Mouse (Mus musculus) kidney, embryonic 14.5 days (tissue): ENCODE data around the gene Gm4756. TPM values are rescaled to one million over a fixed set of nuclear protein-coding genes. Genes with fewer than 3 reads are reported as not detected.
"Not testable (repeated sequence)": the region's sequence is repeated elsewhere in the genome, so short reads cannot be mapped to it uniquely, and the experiment has no call there.

Experiments
- ATAC-seq: fragments of 200-750 bp; cut with Nextera tagmentation; 2 replicates; pipeline ENCODE4 v1.8.0; 2017; ENCODE audit warnings: moderate number of reproducible peaks, mild to moderate bottlenecking, moderate TSS enrichment, moderate library complexity; ENCODE audit not compliant: low FRiP score, low TSS enrichment
- H3K27ac ChIP-seq: fragments of 300-500 bp; sonication (generic); 2 replicates; pipeline ENCODE4 v1.5.1; 2014; ENCODE audit warnings: low read depth, mild to moderate bottlenecking, low read length, moderate library complexity, mixed read lengths
- H3K27me3 ChIP-seq: fragments of 300-500 bp; sonication (generic); 2 replicates; pipeline ENCODE4 v1.6.1; 2014; ENCODE audit warnings: mild to moderate bottlenecking, low read length; ENCODE audit not compliant: control insufficient read depth, insufficient read depth
- H3K36me3 ChIP-seq: fragments of 300-500 bp; sonication (generic); 2 replicates; pipeline ENCODE4 v1.6.1; 2014; ENCODE audit warnings: low read length, mixed read lengths; ENCODE audit not compliant: control insufficient read depth, insufficient read depth
- H3K4me1 ChIP-seq: fragments of 300-500 bp; sonication (generic); 2 replicates; pipeline ENCODE4 v1.6.1; 2014; ENCODE audit warnings: low read length, mixed read lengths; ENCODE audit not compliant: control insufficient read depth, insufficient read depth
- H3K4me2 ChIP-seq: fragments of 300-500 bp; sonication (generic); replicated peaks from 2 replicates; pipeline ENCODE4 v1.6.1; 2014; ENCODE audit warnings: low read depth, mild to moderate bottlenecking, low read length
- H3K4me3 ChIP-seq: fragments of 300-500 bp; sonication (generic); 2 replicates; pipeline ENCODE4 v1.5.1; 2014; ENCODE audit warnings: mild to moderate bottlenecking, low read length
- H3K9ac ChIP-seq: fragments of 300-500 bp; sonication (generic); 2 replicates; pipeline ENCODE4 v1.6.1; 2014; ENCODE audit warnings: low read depth, mild to moderate bottlenecking, low read length, moderate library complexity
- H3K9me3 ChIP-seq: fragments of 300-500 bp; sonication (generic); 2 replicates; pipeline ENCODE4 v1.6.1; 2016; ENCODE audit warnings: low read length; ENCODE audit not compliant: control insufficient read depth
- WGBS: fragments of 180-500 bp; shearing (Covaris S2); extraction: QIAGEN DNeasy Blood & Tissue Kit; methylation state at CpG from one replicate; pipeline ENCODE4 v1.1.7; 2014; 5-methylcytosine and 5-hydroxymethylcytosine counted together
- polyA plus RNA-seq: library from polyadenylated mRNA; unstranded; fragments of >200 nt; fragmentation: Nextera tagmentation; extraction: Ambion mirVana; gene quantifications from 2 replicates; pipeline ENCODE4 v1.2.1, GENCODE M21; 2014

The Gm4756 gene
- polyA plus RNA-seq, result not detected in 2 replicates

DNA sequence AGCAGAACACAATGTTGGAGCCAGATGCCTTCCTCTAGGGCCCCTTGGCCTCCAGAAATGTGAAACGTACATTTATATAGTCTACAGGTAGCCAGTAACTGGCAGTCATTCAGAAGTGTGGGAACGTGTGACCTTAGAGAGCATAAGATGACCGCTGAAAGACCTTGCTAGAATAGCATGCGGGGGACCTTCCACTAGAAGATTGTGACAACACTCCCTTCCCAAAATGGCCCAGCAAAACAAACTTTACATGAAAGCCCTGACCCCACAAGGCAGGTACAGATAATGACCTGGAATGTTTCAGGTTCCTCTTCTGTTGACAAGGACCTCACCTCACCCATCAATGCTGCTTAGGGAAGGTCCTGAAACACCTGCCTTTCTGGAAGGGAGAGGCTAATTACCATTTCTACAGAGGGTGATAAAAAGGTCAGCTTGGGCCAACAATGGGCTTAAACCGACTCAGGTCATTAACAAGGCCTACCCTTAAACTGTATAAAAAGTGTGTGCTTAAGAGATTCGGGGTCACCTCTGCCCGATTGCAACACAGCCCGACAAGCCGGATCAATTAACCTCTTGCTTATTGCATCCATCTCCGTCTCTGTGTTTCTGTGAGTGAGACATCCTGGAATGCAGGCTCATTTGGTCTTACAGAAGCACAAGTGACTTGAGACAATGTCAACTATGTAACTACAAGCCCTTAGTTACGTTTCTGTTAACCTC, at the start of gene Gm4756:
TSS of gene Gm4756 (minus strand) at position 51 of the 720 bp plus-strand sequence.
- H3K4me2 ChIP-seq, result no peak within 1 kb of the TSS
- no peaks in the 10 kb centered on the region for H3K27me3 ChIP-seq
- no peak for ATAC-seq
- no peaks in the 10 kb centered on the region for H3K36me3 ChIP-seq
- no peaks in the 10 kb centered on the region for H3K9me3 ChIP-seq
- H3K4me1 ChIP-seq, result no peaks in the 10 kb centered on the region
- H3K4me3 ChIP-seq, result no peak within 1 kb of the TSS
- no peak within 1 kb of the TSS for H3K27ac ChIP-seq
- WGBS, result 81% methylated on average over 11 of the region's 11 CpGs
- no peak within 1 kb of the TSS for H3K9ac ChIP-seq

DNA sequence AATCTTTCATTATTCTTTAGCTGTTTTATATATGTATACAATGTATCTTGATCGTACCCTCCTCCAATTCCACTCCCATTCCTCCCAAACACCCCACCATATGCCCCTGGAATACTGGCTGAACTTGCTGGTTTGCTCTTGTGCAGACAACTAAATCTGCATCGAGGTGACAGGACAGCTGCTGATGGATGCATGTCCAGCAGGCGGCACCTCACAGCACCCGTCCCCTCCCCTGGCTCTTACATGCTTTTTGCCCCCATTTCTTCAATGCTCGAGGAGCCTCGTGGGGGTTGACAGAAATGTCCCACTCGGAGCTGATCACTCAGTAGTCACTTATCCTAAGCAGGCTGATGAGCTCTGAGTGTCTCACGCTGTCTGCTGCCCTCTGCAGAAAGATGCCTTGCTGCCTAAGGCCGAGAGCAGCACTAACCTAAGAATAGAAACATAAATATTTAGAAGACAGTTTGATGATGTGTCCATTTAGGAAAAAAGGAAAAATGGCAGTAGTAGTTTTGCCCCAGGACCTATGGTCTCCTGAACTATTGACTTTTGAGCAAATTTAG, 45.5 kb upstream of the Gm4756 start:
- Histone ChIP-seq H3K9me3 (no peaks in the 10 kb centered on the region), H3K9ac (no peak overlapping the region), H3K4me1 (no peaks in the 10 kb centered on the region), H3K36me3 (no peaks in the 10 kb centered on the region), H3K27me3 (no peaks in the 10 kb centered on the region), H3K4me2 (no peak overlapping the region), H3K4me3 (no peak overlapping the region), H3K27ac (no peak overlapping the region)
- ATAC-seq, result no peak
- WGBS, result 47% methylated on average over 9 of the region's 9 CpGs

DNA sequence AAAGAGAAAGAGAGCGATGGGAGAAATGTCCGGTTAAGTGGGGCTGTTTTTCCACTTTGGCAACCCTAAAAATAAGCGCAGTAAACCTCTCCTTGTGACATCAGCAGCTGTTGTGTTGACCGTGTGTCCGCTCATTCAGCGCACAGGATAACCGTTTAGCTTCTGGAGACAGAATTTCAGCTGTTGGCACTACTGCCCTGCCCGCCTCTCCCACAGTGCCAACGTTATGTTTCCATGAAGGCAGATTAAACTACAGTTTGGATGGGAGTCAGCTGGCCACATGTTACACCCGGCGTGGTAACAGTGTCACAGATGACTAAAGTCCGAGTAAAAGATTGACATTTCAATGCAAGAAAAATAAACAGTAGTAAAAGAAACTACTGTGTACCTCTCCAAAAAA, 45.0 kb upstream of the Gm4756 start:
- no peaks in the 10 kb centered on the region for H3K9me3 ChIP-seq
- H3K4me1 ChIP-seq, result no peaks in the 10 kb centered on the region
- H3K9ac ChIP-seq, result no peak overlapping the region
- H3K36me3 ChIP-seq, result no peaks in the 10 kb centered on the region
- no peak overlapping the region for H3K4me3 ChIP-seq
- H3K27ac ChIP-seq, result no peak overlapping the region
- ATAC-seq, result no peak
- H3K4me2 ChIP-seq, result no peak overlapping the region
- no peaks in the 10 kb centered on the region for H3K27me3 ChIP-seq
- WGBS, result 61% methylated on average over 12 of the region's 12 CpGs

DNA sequence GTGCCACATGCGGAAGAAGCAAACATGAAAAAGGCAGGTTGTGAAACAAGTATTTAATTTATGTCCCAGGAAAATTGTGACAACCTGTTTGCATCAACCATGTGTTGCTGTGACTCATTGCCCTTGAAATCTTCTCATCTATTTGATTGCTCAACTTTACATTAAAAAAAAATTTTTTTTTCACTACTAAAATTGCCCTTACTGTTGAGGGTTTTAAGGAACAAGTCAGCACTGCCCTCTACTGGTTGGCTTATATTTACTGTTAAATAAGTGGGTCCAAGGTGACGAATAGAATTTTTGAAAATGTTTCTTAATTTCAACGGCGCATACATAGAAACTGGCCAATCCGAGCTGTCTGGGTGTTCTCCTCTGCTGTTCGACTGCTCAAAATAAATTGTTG, 44.4 kb upstream of the Gm4756 start:
- Histone ChIP-seq H3K9me3 (no peaks in the 10 kb centered on the region), H3K4me2 (no peak overlapping the region), H3K36me3 (no peaks in the 10 kb centered on the region), H3K27ac (no peak overlapping the region), H3K4me3 (no peak overlapping the region), H3K9ac (no peak overlapping the region), H3K4me1 (no peaks in the 10 kb centered on the region), H3K27me3 (no peaks in the 10 kb centered on the region)
- 54% methylated on average over 6 of the region's 6 CpGs for WGBS
- ATAC-seq, result 0 out of 2 replicates have a peak, but pooled peaks have one; percentile 52

DNA sequence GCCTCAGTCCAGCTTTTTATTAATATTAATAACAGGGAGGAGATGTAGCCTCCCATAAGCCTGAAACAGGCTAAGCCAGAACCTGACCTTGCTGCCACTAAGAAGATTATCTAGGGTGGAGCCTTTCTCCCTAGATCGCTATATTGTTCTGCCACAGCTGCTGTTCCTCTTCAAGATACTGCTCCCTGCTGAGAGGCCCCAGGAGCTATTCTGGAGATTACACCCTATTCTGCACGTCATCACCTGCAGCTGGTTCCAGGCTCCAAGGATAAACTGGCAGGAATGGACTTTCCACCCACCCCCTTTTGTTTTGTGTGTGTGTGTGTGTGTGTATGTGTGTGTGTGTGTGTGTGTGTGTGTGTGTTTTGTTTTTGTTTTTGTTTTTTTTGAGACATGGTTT, 38.8 kb upstream of the Gm4756 start:
- H3K36me3 ChIP-seq, H3K27me3 ChIP-seq, H3K27ac ChIP-seq, H3K4me1 ChIP-seq, ATAC-seq, H3K9me3 ChIP-seq, H3K4me2 ChIP-seq, H3K4me3 ChIP-seq, H3K9ac ChIP-seq: not testable (repeated sequence)
- 45% methylated on average over 2 of the region's 2 CpGs for WGBS

DNA sequence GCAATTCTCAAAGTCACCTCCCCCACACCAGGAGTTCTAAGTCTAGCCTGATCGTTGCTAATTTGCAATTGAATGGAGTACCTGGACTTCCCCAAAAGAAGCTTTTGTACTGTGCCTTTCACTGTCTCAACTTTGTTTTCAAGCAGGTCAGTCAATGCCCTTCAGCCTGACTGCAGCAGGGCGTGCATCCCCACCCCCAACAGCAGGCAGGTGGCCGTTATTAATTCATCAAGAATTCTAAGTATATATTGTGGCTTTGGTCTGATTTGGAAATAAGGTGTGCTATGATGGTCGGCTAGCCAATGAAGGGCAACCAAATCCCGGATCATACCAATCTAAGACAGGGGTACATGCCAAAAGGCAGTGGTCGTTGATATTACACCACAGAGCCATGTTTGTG, 38.3 kb upstream of the Gm4756 start:
- not testable (repeated sequence) for H3K27ac ChIP-seq, H3K9me3 ChIP-seq, ATAC-seq, H3K4me3 ChIP-seq, H3K4me1 ChIP-seq, H3K27me3 ChIP-seq, H3K36me3 ChIP-seq, H3K9ac ChIP-seq, H3K4me2 ChIP-seq
- WGBS, result 30% methylated on average over 6 of the region's 6 CpGs

DNA sequence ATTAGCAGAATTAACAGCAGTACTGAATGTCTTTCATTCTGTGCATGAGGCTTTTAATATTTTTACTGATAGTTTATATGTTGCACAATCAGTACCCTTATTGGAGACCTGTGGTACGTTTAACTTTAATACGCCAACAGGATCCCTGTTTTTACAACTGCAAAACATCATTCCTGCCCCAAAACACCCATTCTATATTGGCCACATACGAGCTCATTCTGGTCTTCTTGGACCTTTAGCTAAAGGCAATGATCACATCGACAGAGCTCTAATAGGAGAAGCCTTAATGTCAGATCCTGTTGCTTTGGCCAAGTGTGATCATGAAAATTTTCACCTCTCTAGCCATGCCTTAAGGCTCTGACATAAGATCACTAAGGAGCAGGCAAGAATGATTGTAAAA, 37.1 kb upstream of the Gm4756 start:
- H3K27me3 ChIP-seq, H3K27ac ChIP-seq, H3K4me2 ChIP-seq, ATAC-seq, H3K36me3 ChIP-seq, H3K4me3 ChIP-seq, H3K4me1 ChIP-seq, H3K9me3 ChIP-seq, H3K9ac ChIP-seq: not testable (repeated sequence)
- WGBS, result 85% methylated on average over 4 of the region's 4 CpGs

DNA sequence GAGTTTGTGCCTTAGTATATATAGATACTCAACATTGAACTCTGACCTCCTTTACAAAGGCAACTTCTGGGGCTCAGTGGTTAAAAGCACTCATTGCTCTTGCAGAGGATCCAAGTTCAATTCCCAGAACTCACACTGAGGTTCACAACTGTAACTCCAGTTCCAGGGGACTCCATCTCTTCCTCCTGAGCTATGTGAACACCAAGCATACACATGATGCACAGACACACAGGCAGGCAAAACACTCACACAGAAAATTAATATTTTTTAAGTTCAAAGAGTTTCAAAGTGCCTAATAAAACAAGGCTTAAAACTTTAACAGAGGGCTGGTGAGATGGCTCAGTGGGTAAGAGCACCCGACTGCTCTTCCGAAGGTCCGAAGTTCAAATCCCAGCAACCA, 34.2 kb upstream of the Gm4756 start:
- Histone ChIP-seq H3K36me3 (no peaks in the 10 kb centered on the region), H3K4me1 (no peaks in the 10 kb centered on the region), H3K27me3 (no peaks in the 10 kb centered on the region), H3K9me3 (no peaks in the 10 kb centered on the region), H3K9ac (no peak overlapping the region), H3K27ac (no peak overlapping the region), H3K4me3 (no peak overlapping the region), H3K4me2 (no peak overlapping the region)
- 91% methylated on average over 3 of the region's 3 CpGs for WGBS
- no peak for ATAC-seq

DNA sequence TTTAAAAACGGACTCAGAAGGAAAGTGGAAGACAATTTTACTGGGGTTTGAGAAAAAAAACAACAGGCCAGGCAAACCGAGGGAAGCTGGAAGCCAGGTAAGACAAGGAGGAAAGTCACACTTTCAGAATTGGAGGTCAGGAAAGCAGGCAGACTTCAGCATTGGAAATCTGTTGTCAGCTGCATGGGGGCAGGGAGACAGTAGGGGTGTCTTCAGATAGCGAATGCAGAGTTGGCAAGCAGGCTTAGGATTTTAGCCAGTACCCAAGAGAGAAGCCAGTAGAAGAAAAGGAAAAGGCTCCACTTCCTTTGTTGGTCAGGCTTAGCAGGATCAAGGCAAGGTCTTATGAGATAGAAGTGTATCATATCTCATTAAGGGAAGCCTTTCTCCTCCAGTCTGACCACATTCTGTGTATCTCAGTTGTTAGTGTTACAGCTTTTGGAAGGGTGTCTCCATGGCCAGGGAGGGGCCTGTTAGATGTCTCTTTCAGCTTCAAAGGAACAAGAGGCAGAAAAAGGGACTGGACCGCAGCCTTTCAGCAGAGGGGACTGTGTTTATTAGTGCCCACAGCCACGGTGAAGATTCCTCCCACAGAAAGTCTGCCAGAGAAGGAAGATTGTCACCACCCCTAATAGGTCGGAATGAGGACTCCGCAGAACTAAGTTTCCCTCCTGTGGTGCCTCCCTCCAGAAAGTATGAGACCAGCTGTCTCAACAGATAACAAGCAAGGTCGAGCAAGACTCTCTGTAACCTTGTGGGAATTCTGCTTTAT, 33.2 kb upstream of the Gm4756 start:
- Histone ChIP-seq H3K4me3 (no peak overlapping the region), H3K36me3 (no peaks in the 10 kb centered on the region), H3K4me2 (no peak overlapping the region), H3K9ac (no peak overlapping the region), H3K27me3 (no peaks in the 10 kb centered on the region), H3K9me3 (no peaks in the 10 kb centered on the region), H3K27ac (no peak overlapping the region), H3K4me1 (no peaks in the 10 kb centered on the region)
- ATAC-seq, result no peak
- WGBS, result 57% methylated on average over 8 of the region's 8 CpGs
